Mouse (Mus musculus): ENCODE measurements around the gene Foxn2.
A peak's percentile ranks its signal among the peaks of the same experiment; 100 is the strongest.
"Not testable (repeated sequence)": the region's sequence is repeated elsewhere in the genome, so short reads cannot be mapped to it uniquely, and the experiment has no call there.

The Foxn2 gene

GRCm38 (mm10) chr17:88441432-88442174 lies 1.1 kb downstream of the Foxn2 start:
- DNase-seq (ENCODE audit: low spot score), result peak; percentile 41

DNA sequence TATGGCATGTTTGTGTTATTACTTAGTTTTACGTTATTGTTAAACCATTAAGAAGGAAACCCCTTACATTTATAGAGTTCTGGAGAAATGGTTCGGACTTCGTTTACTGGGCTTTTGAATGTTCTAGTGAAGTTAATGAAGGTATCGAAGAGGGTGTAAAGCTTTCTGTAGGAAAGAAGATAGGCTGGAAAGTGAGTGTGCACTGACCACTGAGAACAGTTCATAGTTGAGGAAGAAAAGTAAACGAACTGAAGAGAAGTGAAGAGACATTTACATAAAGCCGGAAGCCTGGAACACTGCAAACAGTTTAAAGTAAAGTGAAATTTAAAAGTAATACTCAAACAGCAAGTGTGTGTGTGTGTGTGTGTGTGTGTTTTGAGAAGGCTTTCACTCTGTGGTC lies 2.1 kb downstream of the Foxn2 start:
- DNase-seq (ENCODE audit: low spot score), result no peak

- DNase-seq (ENCODE audit: low spot score), result no peak
Observed at GRCm38 (mm10) chr17:88443186-88443585, 2.7 kb downstream of the Foxn2 start.

GRCm38 (mm10) chr17:88458079-88458478 lies 17.6 kb downstream of the Foxn2 start:
- DNase-seq (ENCODE audit: low spot score), result no peak

GRCm38 (mm10) chr17:88459516-88459915 lies 19.0 kb downstream of the Foxn2 start:
- DNase-seq (ENCODE audit: low spot score), result no peak

GRCm38 (mm10) chr17:88459916-88460901 lies 19.7 kb downstream of the Foxn2 start:
- no peak for DNase-seq (ENCODE audit: low spot score)

- peak; percentile 46 for DNase-seq (ENCODE audit: low spot score)
Observed at GRCm38 (mm10) chr17:88462658-88463057, 22.1 kb downstream of the Foxn2 start.

DNA sequence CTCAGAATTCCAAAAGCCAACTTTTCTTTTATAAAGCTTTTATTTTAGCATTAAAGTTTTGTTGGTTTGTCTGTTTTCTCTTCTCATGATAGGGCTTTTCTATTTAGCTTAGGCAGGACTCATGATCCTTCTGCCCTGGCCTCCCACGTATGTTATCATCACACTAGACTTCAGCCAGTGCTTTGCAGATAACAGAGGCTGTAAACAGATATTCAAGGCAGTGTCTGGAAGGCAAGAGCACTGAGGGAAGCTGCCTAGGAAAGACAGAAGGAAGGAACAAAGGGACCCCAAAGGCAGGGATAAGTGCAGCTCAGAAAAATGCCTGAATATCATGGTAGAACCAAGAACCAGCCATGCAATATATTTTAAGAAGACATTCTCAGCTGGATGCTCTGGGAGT lies 26.1 kb downstream of the Foxn2 start:
- DNase-seq (ENCODE audit: low spot score), result no peak

- no peak for DNase-seq (ENCODE audit: low spot score)
Observed at GRCm38 (mm10) chr17:88467696-88468095, 27.2 kb downstream of the Foxn2 start.

DNA sequence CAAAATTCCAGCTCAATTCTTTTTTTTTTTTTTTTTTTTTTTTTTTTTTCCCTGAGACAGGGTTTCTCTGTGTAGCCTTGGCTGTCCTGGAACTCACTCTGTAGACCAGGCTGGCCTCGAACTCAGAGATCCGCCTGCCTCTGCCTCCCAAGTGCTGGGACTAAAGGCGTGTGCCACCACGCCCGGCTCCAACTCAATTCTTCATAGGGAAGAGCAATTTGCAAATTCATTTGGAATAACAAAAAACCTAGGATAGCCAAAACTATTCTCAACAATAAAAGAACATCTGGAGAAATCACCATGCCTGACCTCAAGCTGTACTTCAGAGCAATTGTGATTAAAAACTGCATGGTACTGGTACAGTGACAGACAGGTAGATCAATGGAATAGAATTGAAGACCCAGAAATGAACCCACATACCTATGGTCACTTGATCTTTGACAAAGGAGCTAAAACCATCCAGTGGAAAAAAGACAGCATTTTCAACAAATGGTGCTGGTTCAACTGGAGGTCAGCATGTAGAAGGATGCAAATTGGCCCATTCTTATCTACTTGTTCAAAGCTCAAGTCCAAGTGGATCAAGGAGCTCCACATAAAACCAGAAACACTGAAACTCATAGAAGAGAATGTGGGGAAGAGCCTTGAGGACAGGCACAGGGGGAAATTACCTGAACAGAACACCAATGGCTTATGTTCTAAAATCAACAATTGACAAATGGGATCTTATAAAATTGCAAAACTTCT lies 28.3 kb downstream of the Foxn2 start:
- DNase-seq (ENCODE audit: low spot score), result not testable (repeated sequence)

DNA sequence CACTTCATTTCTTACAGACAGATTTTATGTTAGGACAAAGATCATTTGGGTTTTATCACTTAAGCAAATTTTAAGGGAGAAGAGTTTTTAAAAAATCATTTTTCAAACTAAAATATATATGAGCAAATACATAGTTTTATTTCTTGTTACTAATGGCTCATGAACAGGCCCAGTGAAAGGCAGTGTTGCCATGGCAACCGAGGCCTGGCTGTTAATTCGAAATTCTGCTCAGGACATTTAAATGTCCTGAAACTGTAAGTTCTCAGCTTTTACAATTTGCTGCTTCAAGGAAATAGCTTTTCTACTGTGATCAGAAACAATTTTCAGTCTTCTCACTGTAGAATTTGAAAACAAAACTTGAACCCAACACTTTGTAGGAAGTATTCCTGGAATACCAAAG lies 33.3 kb downstream of the Foxn2 start:
- no peak for DNase-seq (ENCODE audit: low spot score)

DNA sequence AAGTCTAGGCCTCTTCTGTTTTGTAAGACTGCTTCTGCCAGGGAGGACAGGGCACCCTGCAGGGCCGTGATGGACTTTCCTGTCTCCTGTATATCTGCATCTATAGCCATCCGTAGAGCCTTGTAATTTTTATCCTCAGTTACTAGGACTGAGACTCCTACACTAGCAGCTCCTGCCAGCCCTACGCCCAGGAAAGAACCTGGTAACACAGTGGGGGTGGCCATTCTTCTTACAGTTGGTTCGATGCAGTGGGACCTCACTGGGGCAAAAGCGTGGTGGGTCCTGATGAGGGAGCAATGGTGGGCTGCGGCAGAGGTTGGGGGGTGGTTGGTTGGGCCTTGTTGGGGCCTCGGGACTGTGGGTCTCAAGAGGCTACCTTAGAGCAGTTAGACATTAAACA lies 36.7 kb downstream of the Foxn2 start:
- DNase-seq (ENCODE audit: low spot score), result no peak

DNA sequence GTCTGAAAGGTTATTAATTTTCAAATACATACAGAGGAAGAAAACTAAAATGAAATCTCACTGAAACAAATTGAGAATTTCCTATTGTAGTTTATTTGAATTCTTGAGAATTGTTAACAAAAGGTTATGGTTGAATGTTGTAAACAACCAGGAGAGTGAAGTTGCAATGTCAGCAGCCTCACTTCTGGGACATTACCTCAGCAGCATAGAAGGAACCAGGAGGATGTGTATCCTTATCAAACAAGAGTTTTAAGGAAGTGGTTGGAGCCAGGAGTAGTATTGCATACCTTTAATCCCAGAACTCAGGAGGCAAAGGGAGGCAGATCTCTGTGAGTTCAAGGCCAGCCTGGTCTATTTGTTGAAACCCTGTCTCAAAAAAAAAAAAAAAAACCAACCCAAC lies 37.2 kb downstream of the Foxn2 start:
- DNase-seq (ENCODE audit: low spot score), result no peak

DNA sequence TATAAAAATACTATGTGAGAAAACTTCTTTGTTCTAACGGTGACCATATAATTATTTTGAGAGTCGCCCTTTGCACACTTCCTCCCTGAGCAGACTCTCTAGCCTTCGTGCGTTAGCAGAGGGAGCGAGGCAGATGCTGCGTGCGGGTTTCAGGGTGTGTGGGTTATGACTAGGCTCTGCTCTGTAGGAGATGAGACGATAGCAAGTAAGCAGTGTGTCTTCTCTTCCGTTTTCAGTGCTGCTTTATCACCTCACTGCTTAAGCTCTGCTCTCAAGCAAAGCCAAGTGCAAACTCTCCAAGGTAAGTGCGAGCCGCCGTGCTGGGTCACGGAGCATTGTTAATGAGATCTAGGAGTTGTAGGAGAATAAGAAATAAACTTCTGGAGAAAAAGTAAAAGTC lies 38.5 kb downstream of the Foxn2 start:
- no peak for DNase-seq (ENCODE audit: low spot score)

DNA sequence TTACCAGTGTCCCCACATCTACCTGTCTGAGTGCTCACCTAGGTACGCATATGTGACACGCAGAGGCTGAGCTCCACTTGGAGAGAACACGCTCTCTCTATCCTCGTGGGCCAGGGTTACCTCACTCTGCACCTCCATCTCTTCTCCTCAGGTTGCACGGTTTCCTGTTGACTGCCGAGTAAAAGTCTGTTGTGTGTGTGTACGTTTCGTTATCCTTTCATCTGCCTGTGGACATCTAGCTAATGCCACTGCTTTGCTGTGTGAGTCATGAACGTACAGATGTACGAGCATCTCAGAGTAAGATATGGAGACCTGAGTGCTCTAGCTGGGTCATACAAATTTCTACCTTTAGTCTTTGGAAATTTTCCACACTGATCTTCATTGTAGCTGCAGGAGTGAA lies 39.9 kb downstream of the Foxn2 start:
- no peak for DNase-seq (ENCODE audit: low spot score)

DNA sequence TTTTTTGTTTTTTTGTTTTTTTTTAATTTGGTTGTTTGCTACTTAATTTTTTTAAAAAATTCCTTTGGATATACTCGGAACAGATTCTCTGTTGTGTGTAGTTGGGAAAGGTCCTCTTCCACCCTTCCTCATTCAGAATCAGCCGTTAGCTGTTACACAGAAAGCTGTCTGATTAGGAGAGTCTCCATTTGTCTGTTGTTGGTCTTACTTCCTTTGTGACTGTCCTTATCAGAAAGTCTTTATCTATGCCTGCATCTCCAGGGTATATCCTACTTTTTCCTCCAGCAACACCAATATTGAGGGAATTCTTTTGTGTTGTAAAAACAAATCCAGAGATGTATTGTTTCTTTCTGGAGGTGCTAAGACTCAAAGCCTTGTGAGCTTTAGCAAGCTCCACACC lies 40.6 kb downstream of the Foxn2 start:
- DNase-seq (ENCODE audit: low spot score), result no peak

DNA sequence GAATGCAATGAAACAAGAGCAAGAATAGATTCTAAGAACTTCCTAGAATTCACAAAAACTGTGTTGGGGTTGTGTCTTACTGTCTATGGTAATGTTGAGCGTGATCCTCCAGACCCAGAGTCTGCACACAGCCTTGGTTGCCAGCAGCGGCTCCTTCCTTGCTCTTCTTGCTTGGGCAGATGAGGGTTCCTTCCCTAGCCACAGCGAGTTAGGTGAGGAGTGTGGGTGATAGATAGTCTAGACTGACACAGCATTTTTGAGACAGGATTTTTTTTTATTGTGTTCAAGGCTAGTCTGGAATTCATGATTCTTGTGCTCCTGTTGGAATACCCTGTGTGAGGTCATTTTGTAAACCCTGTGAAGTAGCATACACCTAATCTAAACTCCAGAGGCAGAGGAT lies 41.1 kb downstream of the Foxn2 start:
- no peak for DNase-seq (ENCODE audit: low spot score)

- DNase-seq (ENCODE audit: low spot score), result no peak
Observed at GRCm38 (mm10) chr17:88484539-88484938, 44.0 kb downstream of the Foxn2 start.

GRCm38 (mm10) chr17:88484951-88485350 lies 44.4 kb downstream of the Foxn2 start:
- no peak for DNase-seq (ENCODE audit: low spot score)

GRCm38 (mm10) chr17:88490546-88490945 lies 50.0 kb downstream of the Foxn2 start:
- DNase-seq (ENCODE audit: low spot score), result no peak

DNA sequence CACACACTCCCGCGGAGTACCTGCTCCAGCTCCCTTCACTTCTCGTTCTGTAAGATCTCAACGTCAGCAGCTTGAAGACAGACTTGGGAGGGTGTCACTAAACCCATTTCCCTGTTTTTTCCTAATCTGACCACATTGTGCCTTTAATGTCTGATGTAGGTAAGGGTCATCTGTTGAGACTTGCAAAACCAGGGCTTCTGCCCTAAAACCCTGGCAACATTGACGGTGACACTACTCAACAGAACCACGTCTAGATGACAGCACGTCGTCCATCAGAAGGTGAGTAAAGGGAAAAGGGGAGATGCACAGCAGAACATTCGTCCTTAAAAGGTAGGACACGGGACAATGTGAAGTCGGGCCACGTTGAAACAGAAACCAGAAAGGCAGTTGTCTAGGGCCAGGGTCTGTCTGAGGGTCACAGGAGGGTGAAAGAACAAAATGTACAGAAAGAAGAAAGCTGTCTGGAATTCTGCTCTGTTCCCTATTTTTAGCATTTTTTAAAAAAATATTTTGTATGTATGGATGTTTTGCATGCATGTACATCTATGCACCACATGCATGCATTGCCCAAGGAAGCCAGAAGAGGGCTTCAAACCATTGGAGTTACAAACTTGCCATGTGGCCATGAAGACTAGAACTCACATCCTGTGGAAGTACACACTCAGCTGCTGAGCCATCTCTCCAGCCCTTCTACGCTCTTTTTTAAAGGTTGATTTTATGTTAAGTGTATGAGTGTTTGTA lies 51.0 kb downstream of the Foxn2 start:
- DNase-seq (ENCODE audit: low spot score), result no peak

- DNase-seq (ENCODE audit: low spot score), result no peak
Observed at GRCm38 (mm10) chr17:88492107-88492460, 51.6 kb downstream of the Foxn2 start.

Data from ovary, postnatal 14 days (tissue).